Mouse (Mus musculus): ENCODE results near the gene Rasal1. TPM values are rescaled to one million over a fixed set of nuclear protein-coding genes. Genes with fewer than 3 reads are reported as not detected.

The Rasal1 gene
- polyA plus RNA-seq, 1 experiment from 2014 or later = 0.24 TPM

DNA sequence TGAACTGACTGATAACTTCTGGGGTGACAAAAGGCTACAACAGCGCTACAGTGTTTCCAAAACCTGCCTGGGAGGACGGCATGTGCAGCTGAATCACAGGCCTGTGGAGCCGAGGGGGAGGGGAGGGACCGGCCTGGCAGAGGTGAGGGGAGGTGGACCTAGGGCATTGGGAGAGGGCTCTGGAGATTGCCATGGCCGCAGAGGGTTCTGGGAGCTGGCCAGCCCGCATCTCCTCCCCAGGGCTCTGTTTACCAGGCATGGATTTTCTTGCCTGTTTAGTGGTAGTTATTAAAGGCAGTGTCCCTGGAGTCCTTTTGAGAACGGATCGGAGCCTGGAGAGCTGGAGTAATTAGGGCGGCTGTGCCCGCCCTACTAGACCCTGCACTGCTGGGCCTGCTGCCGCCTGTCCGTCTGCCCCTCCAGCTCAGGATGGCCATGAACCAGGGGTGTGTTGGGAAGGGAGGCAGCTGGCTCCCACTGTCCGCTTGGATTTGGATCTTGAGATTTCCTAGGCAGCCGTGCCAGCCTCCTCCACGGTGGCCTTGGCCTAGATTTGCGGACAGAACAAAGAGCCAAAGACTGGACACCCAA lies 50.3 kb downstream of the Rasal1 start:
- Histone ChIP-seq H3K4me3 (replicated peaks) (no peak overlapping the region), H3K27me3 (replicated peaks) (peaks cover 33% of the 10 kb centered on the region), H3K4me1 (peaks cover 65% of the 10 kb centered on the region), H3K36me3 (peaks cover 8% of the 10 kb centered on the region), H3K9ac (replicated peaks) (peak overlapping the region; percentile 10; the same call in 1 of the 2 replicates), H3K9me3 (replicated peaks) (no peaks in the 10 kb centered on the region), H3K4me2 (no peak overlapping the region; the same call in 1 of the 2 replicates), H3K27ac (replicated peaks) (peak overlapping the region; percentile 49)
- ATAC-seq (ENCODE audit: low FRiP score) = no peak
- 15% methylated on average over 16 of the region's 16 CpGs for WGBS

DNA sequence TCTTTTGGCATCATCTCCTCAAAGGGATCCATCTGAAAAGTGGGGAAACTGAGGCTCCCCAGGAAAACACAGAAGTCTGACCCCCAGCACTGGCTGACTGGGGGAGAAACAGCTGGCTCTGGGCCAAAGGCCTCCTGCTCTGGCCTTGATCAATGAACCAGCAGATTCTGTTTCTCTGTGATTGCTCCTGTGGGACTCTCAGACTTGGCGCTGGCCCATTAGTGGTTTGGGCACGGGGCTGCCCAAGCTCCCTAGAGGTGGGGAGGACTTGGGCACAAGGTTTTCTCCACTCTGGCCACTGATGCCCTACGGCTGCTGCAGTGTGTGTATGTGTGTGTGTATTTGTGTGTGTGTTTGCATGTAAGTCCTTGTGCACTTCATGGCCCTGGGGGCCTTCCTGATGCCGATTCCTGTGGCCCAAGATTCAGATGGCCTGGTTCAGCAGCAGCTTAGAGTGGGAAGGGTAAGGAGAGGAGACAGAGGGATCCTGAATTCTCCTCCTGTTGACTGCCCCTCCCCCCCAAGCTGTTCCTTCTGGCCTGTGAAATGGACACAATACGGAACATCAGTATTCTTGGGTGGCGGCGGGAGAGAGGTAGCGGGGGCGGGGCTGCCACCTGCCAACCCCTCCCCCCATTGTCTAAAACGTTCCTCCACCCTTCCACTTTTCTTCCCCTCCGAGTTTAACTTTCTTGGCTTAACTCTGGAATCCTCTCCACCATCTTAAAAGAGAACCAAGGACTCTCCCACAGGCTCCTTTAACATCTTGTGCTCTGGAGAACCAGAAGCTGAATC lies 52.6 kb downstream of the Rasal1 start:
- no peaks in the 10 kb centered on the region for H3K9me3 ChIP-seq (replicated peaks)
- peaks cover 71% of the 10 kb centered on the region for H3K4me1 ChIP-seq
- no peak overlapping the region for H3K4me3 ChIP-seq (replicated peaks)
- no peak overlapping the region for H3K27ac ChIP-seq (replicated peaks)
- peaks cover 10% of the 10 kb centered on the region for H3K27me3 ChIP-seq (replicated peaks)
- H3K4me2 ChIP-seq = no peak overlapping the region
- no peak overlapping the region for H3K9ac ChIP-seq (replicated peaks)
- 55% methylated on average over 11 of the region's 11 CpGs for WGBS
- no peak for ATAC-seq (ENCODE audit: low FRiP score)
- H3K36me3 ChIP-seq = no peaks in the 10 kb centered on the region

DNA sequence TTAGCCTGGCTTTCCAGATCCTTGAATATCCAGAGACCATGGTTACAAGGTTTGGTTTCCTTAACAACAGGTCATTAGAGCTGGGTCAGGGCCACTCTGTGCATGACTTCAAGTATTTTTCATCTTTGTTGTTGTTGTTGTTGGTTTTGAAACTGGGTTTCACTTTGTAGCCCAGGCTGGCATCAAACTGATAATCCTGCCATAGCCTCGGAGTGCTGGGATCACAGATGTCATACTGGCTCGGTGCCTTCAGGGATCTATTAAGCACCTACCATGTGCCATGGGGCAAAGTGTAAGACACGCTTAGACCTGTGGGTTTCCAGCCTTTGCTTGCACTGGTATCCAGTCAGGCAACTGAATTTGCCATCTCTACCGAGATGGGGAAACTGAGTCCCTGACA lies 53.8 kb downstream of the Rasal1 start:
- Histone ChIP-seq H3K4me2 (no peak overlapping the region), H3K9ac (replicated peaks) (no peak overlapping the region), H3K4me3 (replicated peaks) (no peak overlapping the region), H3K27me3 (replicated peaks) (0 out of 2 replicates have a peak, but pooled peaks cover under 1% of the 10 kb centered on the region), H3K27ac (replicated peaks) (no peak overlapping the region), H3K4me1 (peaks cover 80% of the 10 kb centered on the region), H3K9me3 (replicated peaks) (no peaks in the 10 kb centered on the region), H3K36me3 (no peaks in the 10 kb centered on the region)
- WGBS = 71% methylated on average over 4 of the region's 4 CpGs
- ATAC-seq (ENCODE audit: low FRiP score) = no peak

DNA sequence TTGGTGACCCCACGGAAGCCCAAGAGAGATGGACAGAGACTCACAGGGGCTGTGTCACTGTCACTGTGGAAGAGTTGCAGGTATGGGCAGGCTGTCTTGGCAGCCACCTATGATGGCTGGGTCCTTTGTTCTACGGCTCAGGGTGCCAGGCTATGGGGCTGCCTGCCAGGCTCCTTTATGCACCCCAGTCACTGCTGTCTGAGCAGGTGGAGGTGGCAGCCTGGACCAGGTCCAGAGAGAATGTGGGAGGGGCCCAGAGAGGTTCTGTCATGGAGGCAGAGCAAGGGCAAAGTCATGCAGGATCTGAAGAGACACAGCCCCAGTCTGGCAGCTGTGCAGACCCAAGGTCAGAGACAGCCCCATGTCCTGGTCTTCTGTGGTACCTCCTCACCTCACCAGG lies 54.4 kb downstream of the Rasal1 start:
- H3K27ac ChIP-seq (replicated peaks) = no peak overlapping the region
- no peaks in the 10 kb centered on the region for H3K9me3 ChIP-seq (replicated peaks)
- H3K4me1 ChIP-seq = peaks cover 80% of the 10 kb centered on the region
- ATAC-seq (ENCODE audit: low FRiP score) = no peak
- H3K9ac ChIP-seq (replicated peaks) = no peak overlapping the region
- no peaks in the 10 kb centered on the region for H3K36me3 ChIP-seq
- no peaks in the 10 kb centered on the region for H3K27me3 ChIP-seq (replicated peaks)
- WGBS = 77% methylated on average over 2 of the region's 2 CpGs
- H3K4me2 ChIP-seq = no peak overlapping the region
- no peak overlapping the region for H3K4me3 ChIP-seq (replicated peaks)

DNA sequence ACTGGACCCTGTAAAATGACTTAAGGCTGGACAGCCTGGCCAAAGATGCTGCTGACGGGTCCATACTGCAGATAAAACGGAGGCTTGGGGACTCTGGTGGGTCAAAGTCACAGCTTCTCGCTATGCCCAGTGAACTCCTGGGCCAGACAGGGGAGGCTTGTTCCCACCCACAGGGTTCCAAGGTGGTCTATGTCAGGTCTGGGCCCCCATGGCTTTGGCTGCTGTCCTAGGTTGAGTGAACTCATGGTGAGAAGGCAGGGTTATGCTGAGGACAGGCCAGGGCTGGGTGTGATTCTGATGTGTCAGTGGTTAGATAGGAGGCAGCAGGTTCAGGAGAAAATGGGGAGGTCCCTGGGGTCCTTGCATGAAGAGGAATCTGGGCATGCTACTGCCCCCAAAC lies 55.0 kb downstream of the Rasal1 start:
- 84% methylated on average over 3 of the region's 3 CpGs for WGBS

DNA sequence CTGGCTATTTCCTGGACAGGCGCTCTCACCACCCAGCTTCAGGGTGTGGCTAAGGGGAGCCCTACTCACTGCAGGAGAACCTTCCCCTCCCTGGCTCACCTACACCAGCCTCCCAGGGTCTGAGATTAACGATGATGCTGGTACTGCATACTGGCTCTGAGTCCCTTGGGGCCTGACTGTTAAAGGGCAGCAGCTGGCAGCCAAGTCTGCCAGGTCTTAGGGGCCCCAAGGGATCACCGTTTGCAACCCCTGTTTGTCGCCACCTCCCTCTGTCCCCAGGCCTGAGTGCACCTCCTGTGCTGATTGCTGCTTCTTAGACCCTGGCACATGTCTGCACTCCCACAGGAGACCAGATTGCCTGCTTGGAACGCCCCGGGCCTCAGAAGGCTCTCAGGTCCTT lies 55.8 kb downstream of the Rasal1 start:
- ATAC-seq (ENCODE audit: low FRiP score) = no peak
- H3K27me3 ChIP-seq (replicated peaks) = no peaks in the 10 kb centered on the region
- no peak overlapping the region for H3K4me3 ChIP-seq (replicated peaks)
- no peak overlapping the region for H3K9ac ChIP-seq (replicated peaks)
- H3K4me1 ChIP-seq = peaks cover 80% of the 10 kb centered on the region
- H3K4me2 ChIP-seq = no peak overlapping the region
- 35% methylated on average over 6 of the region's 6 CpGs for WGBS
- H3K27ac ChIP-seq (replicated peaks) = no peak overlapping the region
- no peaks in the 10 kb centered on the region for H3K36me3 ChIP-seq
- H3K9me3 ChIP-seq (replicated peaks) = no peaks in the 10 kb centered on the region

More for the DNA sequence above, 55.0 kb downstream of the Rasal1 start:
- H3K27ac ChIP-seq (replicated peaks) = no peak overlapping the region
- no peak overlapping the region for H3K9ac ChIP-seq (replicated peaks)
- H3K9me3 ChIP-seq (replicated peaks) = no peaks in the 10 kb centered on the region
- no peaks in the 10 kb centered on the region for H3K36me3 ChIP-seq
- no peak overlapping the region for H3K4me2 ChIP-seq
- peaks cover 80% of the 10 kb centered on the region for H3K4me1 ChIP-seq
- H3K4me3 ChIP-seq (replicated peaks) = no peak overlapping the region
- H3K27me3 ChIP-seq (replicated peaks) = no peaks in the 10 kb centered on the region
- ATAC-seq (ENCODE audit: low FRiP score) = no peak

DNA sequence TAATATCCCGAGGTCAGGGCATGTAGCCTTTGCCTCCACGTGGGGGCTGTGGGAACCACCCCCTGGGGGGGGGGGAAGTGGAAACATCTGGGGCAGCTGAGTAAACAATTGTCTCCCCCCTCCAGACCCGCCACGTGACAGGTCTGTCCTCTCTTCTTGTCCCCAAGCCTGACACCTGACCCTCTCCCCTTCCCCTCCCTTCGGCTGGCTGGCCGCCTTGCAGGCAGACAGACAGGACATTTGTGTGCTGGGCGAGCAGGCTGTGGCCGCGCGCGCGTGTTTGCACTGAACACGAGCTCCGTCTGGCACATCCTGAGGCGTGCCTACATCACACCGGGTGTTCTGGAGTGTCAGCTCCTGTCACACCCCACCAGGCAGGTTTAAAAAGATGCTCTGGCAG lies 57.9 kb downstream of the Rasal1 start:
- peaks cover 70% of the 10 kb centered on the region for H3K4me1 ChIP-seq
- H3K27me3 ChIP-seq (replicated peaks) = no peaks in the 10 kb centered on the region
- H3K9ac ChIP-seq (replicated peaks) = no peak overlapping the region
- no peak overlapping the region for H3K27ac ChIP-seq (replicated peaks)
- ATAC-seq (ENCODE audit: low FRiP score) = no peak
- H3K9me3 ChIP-seq (replicated peaks) = no peaks in the 10 kb centered on the region
- 3% methylated on average over 16 of the region's 16 CpGs for WGBS
- peak overlapping the region; percentile 12 for H3K4me3 ChIP-seq (replicated peaks)
- no peaks in the 10 kb centered on the region for H3K36me3 ChIP-seq
- H3K4me2 ChIP-seq = peak overlapping the region; percentile 93

DNA sequence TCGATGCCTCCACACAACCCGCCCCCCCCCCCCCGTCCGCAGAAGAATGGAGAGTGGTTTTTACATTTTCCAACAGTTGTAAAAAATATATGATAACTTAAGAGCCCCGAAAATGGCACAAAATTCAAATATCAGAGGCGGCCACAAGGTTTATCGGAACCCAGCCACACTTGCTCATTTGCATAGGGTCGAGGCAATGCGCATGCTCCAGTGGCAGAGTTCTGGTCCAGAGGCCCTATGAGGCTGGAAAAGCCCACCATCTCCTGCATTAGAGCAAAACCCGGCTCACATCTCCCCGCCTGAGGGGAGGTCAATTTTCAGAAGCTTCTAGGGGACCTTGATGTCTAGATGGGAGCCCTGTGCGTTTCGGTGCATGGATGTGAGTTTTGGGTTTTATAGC lies 58.4 kb downstream of the Rasal1 start:
- 0 out of 2 replicates have a peak overlapping the region, but pooled peaks have one; percentile 18 for H3K9ac ChIP-seq (replicated peaks)
- H3K9me3 ChIP-seq (replicated peaks) = no peaks in the 10 kb centered on the region
- no peaks in the 10 kb centered on the region for H3K27me3 ChIP-seq (replicated peaks)
- no peak overlapping the region for H3K27ac ChIP-seq (replicated peaks)
- H3K4me2 ChIP-seq = peak overlapping the region; percentile 93
- no peaks in the 10 kb centered on the region for H3K36me3 ChIP-seq
- peak overlapping the region; percentile 12; the same call in 1 of the 2 replicates for H3K4me3 ChIP-seq (replicated peaks)
- H3K4me1 ChIP-seq = peaks cover 72% of the 10 kb centered on the region
- WGBS = 40% methylated on average over 13 of the region's 13 CpGs
- ATAC-seq (ENCODE audit: low FRiP score) = no peak

DNA sequence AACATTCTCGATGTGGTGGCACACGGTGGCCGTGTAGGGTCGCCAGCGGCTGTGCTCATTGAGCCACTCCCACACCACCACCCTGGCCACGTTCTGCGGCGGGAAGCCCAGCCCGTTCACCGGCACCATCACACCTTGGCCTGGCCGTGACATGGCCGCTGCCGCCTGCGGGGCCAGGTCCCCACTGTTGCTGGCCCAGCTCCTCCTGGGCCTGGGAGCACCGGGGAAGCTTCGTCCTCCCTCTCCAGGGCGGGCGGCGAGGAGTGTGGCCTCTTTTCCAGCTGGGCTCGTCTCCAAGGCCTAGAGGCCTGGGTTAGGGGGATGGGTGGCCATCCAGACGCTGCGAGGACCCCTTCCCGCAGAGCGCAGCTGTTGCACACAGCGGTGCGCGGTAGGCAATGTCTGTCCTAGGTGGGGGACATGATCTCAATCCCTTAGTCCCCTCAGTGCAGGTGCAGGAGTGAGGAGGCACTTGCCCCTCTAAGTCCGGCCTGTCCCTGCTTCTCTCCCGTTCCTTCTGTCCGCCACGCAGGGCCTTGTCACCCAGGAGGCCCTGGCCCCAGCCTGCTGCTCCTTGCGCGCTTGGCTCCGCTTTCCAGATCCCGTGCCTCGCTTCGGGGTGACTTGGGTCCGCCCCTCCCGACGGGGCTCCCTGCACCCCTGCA lies 61.7 kb downstream of the Rasal1 start:
- Histone ChIP-seq H3K9me3 (replicated peaks) (no peaks in the 10 kb centered on the region), H3K4me2 (peak overlapping the region; percentile 93), H3K4me1 (peaks cover 70% of the 10 kb centered on the region), H3K27ac (replicated peaks) (peak overlapping the region; percentile 89), H3K9ac (replicated peaks) (peak overlapping the region; percentile 96), H3K36me3 (no peaks in the 10 kb centered on the region), H3K4me3 (replicated peaks) (peak overlapping the region; percentile 76), H3K27me3 (replicated peaks) (peaks cover 21% of the 10 kb centered on the region)
- ATAC-seq (ENCODE audit: low FRiP score) = peak; percentile 29
- 3% methylated on average over 38 of the region's 40 CpGs for WGBS

DNA sequence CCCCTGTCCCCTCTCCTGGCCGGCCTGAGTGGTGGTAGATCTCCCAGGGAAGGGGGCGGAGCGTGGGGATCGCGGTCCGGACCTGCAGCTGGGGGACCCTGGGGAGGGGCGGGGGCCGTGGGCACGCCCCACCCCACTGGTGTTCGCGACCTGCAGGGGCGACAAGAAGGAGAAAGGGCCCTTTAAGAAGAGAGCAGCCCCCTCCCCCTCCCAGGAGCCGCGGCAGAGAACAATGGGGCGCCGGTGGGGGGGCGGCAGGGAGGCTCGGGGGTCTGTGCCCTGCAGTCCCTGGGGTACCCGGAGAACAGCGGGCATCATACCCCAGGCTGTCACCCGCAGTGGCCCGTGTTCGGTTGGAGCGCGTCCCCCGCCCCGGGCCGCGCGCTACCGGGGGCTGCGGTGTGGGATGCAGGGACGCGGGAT lies 62.2 kb downstream of the Rasal1 start:
- H3K4me3 ChIP-seq (replicated peaks) = peak overlapping the region; percentile 76
- peaks cover 21% of the 10 kb centered on the region for H3K27me3 ChIP-seq (replicated peaks)
- H3K9ac ChIP-seq (replicated peaks) = peak overlapping the region; percentile 96
- WGBS = under 1% methylated on average over 28 of the region's 34 CpGs
- no peaks in the 10 kb centered on the region for H3K9me3 ChIP-seq (replicated peaks)
- peaks cover 65% of the 10 kb centered on the region for H3K4me1 ChIP-seq
- peak overlapping the region; percentile 93 for H3K4me2 ChIP-seq
- H3K27ac ChIP-seq (replicated peaks) = peak overlapping the region; percentile 89
- H3K36me3 ChIP-seq = no peaks in the 10 kb centered on the region
- peak; percentile 50 for ATAC-seq (ENCODE audit: low FRiP score)

DNA sequence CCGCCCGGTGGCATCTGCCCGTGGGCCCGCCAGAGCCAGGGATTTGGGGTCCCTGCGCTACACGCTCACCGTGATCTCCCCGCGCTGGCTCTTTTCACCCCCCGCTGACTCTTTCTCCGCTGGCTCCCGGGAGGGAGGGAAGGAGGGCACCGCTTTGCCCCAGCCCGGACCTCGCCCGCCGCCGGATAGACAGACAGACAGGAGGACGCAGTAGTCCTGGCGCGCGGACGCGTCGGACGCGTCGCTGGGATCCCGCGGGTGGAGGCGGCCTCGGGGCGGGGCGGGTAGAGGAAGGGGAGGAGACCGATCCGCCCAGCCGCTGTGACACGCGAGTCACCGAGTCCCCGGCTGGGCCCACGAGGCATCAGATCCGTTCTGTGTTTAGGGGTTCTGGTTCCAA lies 62.8 kb downstream of the Rasal1 start:
- peak overlapping the region; percentile 93 for H3K4me2 ChIP-seq
- H3K27me3 ChIP-seq (replicated peaks) = peaks cover 24% of the 10 kb centered on the region
- H3K9me3 ChIP-seq (replicated peaks) = no peaks in the 10 kb centered on the region
- H3K4me1 ChIP-seq = peaks cover 59% of the 10 kb centered on the region
- under 1% methylated on average over 36 of the region's 43 CpGs for WGBS
- H3K9ac ChIP-seq (replicated peaks) = peak overlapping the region; percentile 96
- peak overlapping the region; percentile 76 for H3K4me3 ChIP-seq (replicated peaks)
- H3K36me3 ChIP-seq = no peaks in the 10 kb centered on the region
- H3K27ac ChIP-seq (replicated peaks) = peak overlapping the region; percentile 89
- ATAC-seq (ENCODE audit: low FRiP score) = peak; percentile 60

All from neural tube, embryonic 15.5 days (tissue).